Mouse (Mus musculus): ENCODE data around the gene Ccdc134. TPM values are rescaled to one million over a fixed set of nuclear protein-coding genes. Genes with fewer than 3 reads are reported as not detected.

Gene Ccdc134
- polyA plus RNA-seq, 1 experiment from 2014 or later: 27.0 TPM

DNA sequence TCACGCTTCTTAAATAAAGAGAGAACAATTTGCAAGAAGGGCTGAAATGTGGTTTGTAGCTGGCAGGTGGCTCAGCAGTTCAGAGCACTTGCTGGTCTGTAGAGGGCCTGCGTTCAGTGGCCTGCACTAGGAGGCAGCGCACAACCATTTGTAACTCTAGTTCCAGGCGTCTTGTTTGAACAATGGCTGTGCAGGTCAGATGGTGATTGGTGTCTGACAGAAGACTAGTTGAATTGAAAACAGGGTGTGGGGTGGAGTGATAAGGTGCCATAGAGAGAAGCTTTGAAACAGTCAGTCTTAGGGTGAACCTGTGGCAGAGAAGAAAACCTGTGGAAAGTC lies 36.3 kb downstream of the Ccdc134 start:
- ATAC-seq (ENCODE audit: insufficient number of reproducible peaks, insufficient read depth, low FRiP score, low TSS enrichment): no peak
- WGBS: 66% methylated on average over 4 of the region's 4 CpGs
- Histone ChIP-seq H3K9ac (no peak overlapping the region), H3K4me2 (replicated peaks) (no peak overlapping the region), H3K4me3 (no peak overlapping the region), H3K4me1 (peaks cover 53% of the 10 kb centered on the region), H3K36me3 (no peaks in the 10 kb centered on the region), H3K27me3 (no peaks in the 10 kb centered on the region), H3K9me3 (no peaks in the 10 kb centered on the region), H3K27ac (no peak overlapping the region)

DNA sequence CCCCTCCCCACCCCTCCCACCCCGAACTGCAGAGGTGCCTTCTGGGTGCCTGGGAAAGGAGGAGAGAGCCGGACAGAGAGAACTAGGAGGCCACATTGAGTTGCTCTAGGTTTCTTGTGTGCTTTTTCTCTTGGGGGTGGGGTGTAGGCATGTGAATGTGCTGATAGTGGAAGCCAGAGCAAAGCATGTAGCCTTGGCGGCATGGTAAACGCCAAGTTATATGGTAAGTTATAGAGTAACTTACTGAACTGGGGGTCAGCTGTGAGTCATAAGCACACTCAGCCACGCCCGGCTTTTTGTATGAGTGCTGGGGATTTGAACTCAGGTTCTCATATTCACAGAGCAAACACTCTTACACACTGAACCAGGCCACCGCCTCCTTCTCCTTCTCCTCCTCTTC lies 36.8 kb downstream of the Ccdc134 start:
- Histone ChIP-seq H3K36me3 (no peaks in the 10 kb centered on the region), H3K4me1 (peaks cover 48% of the 10 kb centered on the region), H3K4me3 (no peak overlapping the region), H3K27ac (no peak overlapping the region), H3K27me3 (no peaks in the 10 kb centered on the region), H3K9ac (no peak overlapping the region), H3K4me2 (replicated peaks) (no peak overlapping the region), H3K9me3 (no peaks in the 10 kb centered on the region)
- whole genome bisulfite sequencing: 79% methylated on average over 7 of the region's 7 CpGs
- no peak for ATAC-seq (ENCODE audit: insufficient number of reproducible peaks, insufficient read depth, low FRiP score, low TSS enrichment)

DNA sequence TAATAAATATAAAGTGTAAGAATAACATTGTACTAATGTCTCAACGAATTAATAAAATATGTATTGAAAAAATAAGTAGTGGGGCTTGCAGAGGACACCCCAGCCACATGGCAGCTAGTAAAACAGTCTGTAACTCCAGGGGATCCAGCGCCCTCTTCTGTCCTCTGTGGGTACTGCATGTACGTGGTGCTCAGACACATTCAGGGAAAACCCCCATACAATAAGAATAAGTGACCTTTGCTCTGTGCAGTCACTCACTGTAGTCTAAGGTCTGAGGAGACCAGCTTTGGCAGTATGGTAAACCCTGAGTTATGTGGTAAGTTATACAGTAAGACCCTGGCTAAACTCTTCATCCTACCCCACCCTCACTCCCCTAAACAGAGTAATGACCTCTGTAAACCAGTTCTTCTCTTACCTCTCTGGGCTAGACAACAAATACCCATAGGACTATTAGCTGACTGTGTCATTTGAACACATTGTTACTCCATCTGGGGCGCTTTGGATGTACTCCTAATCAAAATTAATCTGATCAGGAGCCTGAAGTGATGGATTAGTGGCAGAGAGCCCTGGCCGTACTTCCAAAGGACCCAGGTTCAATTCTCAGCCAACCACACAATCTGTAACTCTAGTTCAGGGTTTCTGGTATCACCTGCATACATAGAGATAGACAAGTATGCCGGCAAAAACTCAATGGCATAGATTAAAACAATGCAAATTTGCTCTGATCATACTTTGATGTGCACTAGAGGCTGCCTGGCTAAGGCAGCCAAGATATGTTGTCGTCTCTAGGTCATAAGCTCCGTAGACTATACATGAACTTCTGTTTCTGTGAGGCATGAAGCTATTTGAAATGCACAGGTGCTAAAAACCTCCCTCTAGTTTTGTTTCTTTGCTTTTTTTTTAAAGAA lies 37.9 kb downstream of the Ccdc134 start:
- Histone ChIP-seq H3K4me3 (no peak overlapping the region), H3K9me3 (no peaks in the 10 kb centered on the region), H3K27me3 (no peaks in the 10 kb centered on the region), H3K4me2 (replicated peaks) (no peak overlapping the region), H3K4me1 (peaks cover 39% of the 10 kb centered on the region), H3K36me3 (peaks cover 9% of the 10 kb centered on the region), H3K9ac (no peak overlapping the region; the same call in 1 of the 2 replicates), H3K27ac (no peak overlapping the region)
- 56% methylated on average over 8 of the region's 8 CpGs for WGBS
- ATAC-seq (ENCODE audit: insufficient number of reproducible peaks, insufficient read depth, low FRiP score, low TSS enrichment): no peak

DNA sequence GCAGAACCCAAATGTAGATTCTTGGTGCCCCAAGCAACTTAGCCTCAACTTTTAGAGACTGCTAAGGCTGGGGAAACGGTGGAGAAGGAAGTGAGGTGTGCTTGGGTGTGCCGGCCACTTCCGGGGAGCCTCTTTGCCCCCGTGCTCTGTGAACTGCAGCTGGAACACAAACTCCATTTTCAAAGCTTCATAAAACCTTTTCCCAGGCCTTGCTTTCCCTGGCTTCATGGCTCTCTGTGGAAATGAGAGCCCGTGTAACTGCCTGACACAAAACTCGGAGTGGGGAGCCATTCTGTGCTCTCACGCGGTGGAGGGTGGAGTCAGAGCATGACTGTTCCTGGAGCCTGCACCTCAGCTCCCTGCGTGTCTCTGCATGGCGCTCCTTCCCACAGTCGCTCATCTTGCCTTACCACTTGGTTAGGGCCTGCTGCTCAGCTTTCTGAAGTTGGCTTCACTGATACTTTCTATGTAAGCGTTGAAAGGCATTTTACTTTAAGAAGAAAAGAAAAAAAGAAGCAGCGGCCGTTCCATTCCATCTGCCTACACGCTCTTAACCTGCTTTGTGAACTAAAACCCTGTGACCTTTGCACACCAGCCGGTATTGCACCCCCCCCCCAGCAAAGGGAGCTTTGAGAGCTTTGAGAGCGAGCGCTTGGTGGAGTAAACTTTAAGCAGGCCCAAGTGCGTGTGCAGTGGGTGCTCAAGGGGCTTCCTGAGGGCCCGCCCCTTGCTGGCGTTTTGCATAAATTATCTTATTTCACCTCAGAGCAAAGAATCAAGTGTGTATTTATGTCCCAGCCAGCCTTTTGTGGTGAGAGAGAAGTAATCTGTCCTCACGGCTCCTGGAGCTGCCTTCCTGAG lies 38.7 kb downstream of the Ccdc134 start:
- H3K27ac ChIP-seq: peak overlapping the region; percentile 65; the same call in 1 of the 2 replicates
- 61% methylated on average over 22 of the region's 22 CpGs for WGBS
- H3K9ac ChIP-seq: peak overlapping the region; percentile 27; the same call in 1 of the 2 replicates
- no peak for ATAC-seq (ENCODE audit: insufficient number of reproducible peaks, insufficient read depth, low FRiP score, low TSS enrichment)
- no peaks in the 10 kb centered on the region for H3K27me3 ChIP-seq
- H3K4me1 ChIP-seq: peaks cover 30% of the 10 kb centered on the region
- no peaks in the 10 kb centered on the region for H3K9me3 ChIP-seq
- H3K4me3 ChIP-seq: no peak overlapping the region
- H3K4me2 ChIP-seq (replicated peaks): no peak overlapping the region
- peaks cover 18% of the 10 kb centered on the region for H3K36me3 ChIP-seq

DNA sequence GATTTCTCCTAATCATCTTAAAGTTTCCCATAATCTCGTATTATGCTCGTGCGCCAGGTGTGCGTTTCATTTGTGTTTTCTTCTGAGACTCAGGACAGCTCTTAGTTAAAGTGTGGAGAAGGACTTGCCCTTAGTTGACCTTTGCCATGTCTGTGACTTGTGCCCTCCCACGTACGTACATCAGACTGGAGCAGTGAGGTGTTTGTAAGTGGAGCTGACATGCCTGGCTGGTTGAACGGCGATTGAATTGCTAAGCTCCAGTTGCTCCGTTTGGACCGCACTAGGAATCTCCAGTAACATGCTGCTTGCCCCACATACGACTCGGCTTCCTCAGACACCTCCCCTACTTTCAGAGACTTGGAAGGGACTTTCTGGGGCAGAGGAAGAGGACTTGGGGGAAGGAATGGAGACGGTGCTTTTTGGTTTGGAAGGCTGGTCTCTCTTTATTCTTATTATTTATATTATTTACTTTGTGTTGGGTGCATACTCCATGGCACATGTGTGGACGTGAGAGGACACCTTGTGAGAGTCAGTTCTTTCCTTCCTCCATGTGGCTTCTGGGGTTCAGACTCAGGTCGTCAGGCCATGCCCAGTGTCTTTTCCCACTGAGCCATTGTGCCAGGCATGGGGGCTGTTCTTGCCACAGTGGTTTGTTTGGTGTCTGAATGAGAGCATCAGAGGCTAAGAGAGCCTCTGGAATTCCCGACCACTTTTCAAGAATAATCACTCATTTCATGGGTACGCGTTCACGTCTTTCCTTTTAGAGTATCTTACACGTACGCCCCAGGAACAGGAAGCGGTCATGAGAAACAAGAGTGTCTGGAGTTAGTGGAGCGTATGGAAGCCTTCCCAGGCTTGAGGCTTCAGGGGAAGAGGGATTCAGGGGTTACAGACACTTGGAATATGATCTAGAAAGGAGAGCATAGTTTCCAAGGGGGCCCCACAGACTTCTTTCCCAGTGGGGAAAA lies 39.8 kb downstream of the Ccdc134 start:
- H3K4me3 ChIP-seq: no peak overlapping the region
- peaks cover 27% of the 10 kb centered on the region for H3K4me1 ChIP-seq
- no peak overlapping the region for H3K9ac ChIP-seq
- H3K36me3 ChIP-seq: peaks cover 28% of the 10 kb centered on the region
- no peak for ATAC-seq (ENCODE audit: insufficient number of reproducible peaks, insufficient read depth, low FRiP score, low TSS enrichment)
- H3K9me3 ChIP-seq: no peaks in the 10 kb centered on the region
- no peak overlapping the region for H3K27ac ChIP-seq
- WGBS: 65% methylated on average over 23 of the region's 23 CpGs
- H3K4me2 ChIP-seq (replicated peaks): no peak overlapping the region
- H3K27me3 ChIP-seq: no peaks in the 10 kb centered on the region

DNA sequence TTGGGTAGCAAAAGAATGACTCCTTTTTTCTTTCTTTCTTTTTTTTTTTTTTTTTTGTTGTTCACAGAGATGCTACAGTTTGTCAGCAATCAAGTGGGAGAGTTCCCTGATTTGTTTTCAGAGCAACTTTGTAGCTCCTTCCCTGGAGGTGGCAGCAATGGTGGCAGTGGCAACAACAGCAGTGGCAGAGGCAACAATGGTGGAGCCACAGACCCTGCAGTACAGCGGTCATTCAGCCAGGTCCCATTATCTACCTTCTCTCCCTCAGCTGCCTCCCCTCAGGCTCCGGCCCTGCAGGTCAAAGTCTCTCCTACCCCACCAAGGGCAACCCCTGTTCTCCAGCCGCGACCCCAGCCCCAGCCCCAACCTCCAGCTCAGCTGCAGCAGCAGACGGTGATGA lies 41.9 kb downstream of the Ccdc134 start:
- Histone ChIP-seq H3K27me3 (no peaks in the 10 kb centered on the region), H3K9ac (no peak overlapping the region), H3K4me1 (peaks cover 27% of the 10 kb centered on the region), H3K27ac (no peak overlapping the region), H3K36me3 (peaks cover 45% of the 10 kb centered on the region), H3K4me3 (no peak overlapping the region), H3K4me2 (replicated peaks) (no peak overlapping the region), H3K9me3 (no peaks in the 10 kb centered on the region)
- ATAC-seq (ENCODE audit: insufficient number of reproducible peaks, insufficient read depth, low FRiP score, low TSS enrichment): no peak
- WGBS: 82% methylated on average over 5 of the region's 5 CpGs

DNA sequence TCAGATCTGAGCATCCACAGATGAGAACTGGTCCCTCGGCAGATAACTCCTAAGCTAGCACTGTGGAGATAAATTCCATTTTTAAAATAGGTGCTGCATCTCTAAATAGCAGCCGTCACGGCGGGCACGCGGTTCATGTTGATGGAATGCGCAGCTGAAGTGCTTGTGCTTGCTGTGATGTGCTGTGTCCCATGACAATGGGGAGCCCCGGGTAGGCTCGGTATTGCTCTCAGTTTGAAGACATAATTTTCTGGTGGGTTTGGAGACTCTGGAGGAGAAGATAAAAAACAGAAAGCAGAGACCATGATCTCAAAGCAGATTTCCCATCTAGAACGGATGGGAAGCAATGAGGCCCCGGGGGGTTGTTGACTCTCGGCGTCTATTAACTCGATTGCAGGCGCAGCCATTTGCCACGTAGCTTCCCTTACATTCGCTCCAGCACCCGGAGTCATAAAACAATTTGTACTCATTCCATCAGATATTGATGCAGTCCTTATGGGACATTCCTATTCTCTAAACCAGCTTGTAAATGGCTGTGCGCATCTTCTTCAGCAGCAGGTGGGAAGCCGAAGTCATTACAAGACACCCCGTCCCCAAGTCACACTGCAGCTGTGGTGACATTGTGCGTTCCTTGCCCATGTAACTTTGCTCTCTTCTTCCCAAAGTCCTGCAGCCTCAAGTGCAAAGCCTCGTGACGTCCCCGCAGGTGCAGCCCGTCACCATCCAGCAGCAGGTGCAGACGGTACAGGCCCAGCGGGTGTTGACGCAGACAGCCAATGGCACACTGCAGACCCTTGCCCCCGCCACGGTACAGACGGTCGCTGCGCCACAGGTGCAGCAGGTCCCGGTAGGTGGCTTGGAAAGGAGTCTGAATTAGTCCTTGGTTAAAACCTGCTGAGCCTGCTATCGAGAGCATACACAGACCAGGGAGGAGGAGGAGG lies 43.0 kb downstream of the Ccdc134 start:
- Histone ChIP-seq H3K4me1 (peaks cover 23% of the 10 kb centered on the region), H3K27me3 (no peaks in the 10 kb centered on the region), H3K4me2 (replicated peaks) (no peak overlapping the region), H3K9ac (no peak overlapping the region), H3K9me3 (no peaks in the 10 kb centered on the region), H3K4me3 (no peak overlapping the region), H3K36me3 (peaks cover 55% of the 10 kb centered on the region), H3K27ac (no peak overlapping the region)
- WGBS: 88% methylated on average over 36 of the region's 36 CpGs
- ATAC-seq (ENCODE audit: insufficient number of reproducible peaks, insufficient read depth, low FRiP score, low TSS enrichment): no peak

DNA sequence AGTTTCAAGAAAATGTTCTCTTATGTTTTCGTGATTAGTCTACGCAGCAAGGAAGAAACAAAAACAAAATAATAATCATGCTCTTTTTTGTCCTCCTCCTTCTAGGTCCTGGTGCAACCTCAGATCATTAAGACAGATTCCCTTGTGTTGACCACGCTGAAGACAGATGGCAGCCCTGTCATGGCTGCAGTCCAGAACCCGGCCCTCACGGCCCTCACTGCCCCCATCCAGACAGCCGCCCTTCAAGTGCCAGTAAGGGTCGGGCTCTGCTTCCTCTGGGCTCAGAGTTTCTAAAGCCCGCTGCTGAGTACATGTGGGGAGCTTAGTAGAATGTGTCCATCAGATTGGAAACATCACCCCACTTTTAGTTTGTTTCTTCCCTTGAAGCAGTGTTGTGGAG lies 44.9 kb downstream of the Ccdc134 start:
- peaks cover 73% of the 10 kb centered on the region for H3K36me3 ChIP-seq
- WGBS: 86% methylated on average over 8 of the region's 8 CpGs
- ATAC-seq (ENCODE audit: insufficient number of reproducible peaks, insufficient read depth, low FRiP score, low TSS enrichment): no peak

DNA sequence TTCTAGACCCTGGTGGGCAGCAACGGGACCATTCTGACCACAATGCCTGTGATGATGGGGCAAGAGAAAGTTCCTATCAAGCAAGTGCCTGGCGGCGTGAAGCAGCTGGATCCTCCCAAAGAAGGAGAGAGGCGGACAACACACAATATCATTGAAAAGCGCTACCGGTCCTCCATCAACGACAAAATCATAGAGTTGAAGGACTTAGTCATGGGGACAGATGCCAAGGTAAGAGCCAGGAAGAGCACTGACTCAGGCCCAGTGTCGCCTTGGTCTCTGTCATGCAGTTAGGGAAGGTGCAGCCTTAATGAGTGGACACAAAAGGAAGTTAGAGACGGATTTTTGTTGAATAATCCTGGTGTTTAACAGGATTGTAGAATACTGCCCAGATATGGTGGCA lies 47.4 kb downstream of the Ccdc134 start:
- Histone ChIP-seq H3K9ac (no peak overlapping the region), H3K27ac (no peak overlapping the region), H3K36me3 (peaks cover 93% of the 10 kb centered on the region), H3K4me2 (replicated peaks) (no peak overlapping the region), H3K27me3 (no peaks in the 10 kb centered on the region), H3K4me3 (no peak overlapping the region), H3K4me1 (no peaks in the 10 kb centered on the region), H3K9me3 (no peaks in the 10 kb centered on the region)
- no peak for ATAC-seq (ENCODE audit: insufficient number of reproducible peaks, insufficient read depth, low FRiP score, low TSS enrichment)
- 94% methylated on average over 9 of the region's 9 CpGs for WGBS

More for the DNA sequence above, 44.9 kb downstream of the Ccdc134 start:
- Histone ChIP-seq H3K4me3 (no peak overlapping the region), H3K9me3 (no peaks in the 10 kb centered on the region), H3K4me2 (replicated peaks) (no peak overlapping the region), H3K4me1 (peaks cover 4% of the 10 kb centered on the region), H3K27ac (no peak overlapping the region), H3K9ac (no peak overlapping the region), H3K27me3 (no peaks in the 10 kb centered on the region)

DNA sequence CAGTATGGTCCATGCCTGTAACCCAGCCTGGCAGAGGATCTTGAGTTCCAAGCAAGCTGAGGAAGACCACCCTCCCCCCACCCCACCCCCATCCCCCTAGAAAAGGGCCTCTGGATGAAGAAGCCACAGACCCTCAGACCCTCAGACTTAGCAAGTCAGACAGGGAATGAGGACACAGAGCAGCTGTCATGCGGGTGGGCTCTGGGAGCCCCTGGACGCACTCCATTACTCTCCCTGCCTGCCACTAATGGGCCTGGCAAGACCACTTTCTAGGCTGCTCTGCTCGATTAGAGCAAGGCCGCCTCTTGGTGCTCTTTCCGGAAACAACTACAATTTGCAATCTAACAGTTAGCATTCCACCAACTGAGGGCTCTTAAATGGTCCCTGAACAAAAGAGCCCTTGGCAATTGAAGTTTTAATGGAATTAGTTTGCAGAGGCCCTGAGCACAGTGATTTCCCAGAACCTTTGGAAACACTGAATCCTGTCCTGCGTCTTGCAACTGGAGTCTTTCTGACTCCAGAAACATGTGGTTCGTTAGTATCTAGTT lies 50.1 kb downstream of the Ccdc134 start:
- H3K9me3 ChIP-seq: peaks cover 9% of the 10 kb centered on the region
- no peaks in the 10 kb centered on the region for H3K27me3 ChIP-seq
- no peaks in the 10 kb centered on the region for H3K4me1 ChIP-seq
- WGBS: 92% methylated on average over 7 of the region's 7 CpGs
- no peak overlapping the region for H3K9ac ChIP-seq
- H3K4me3 ChIP-seq: no peak overlapping the region
- no peak overlapping the region for H3K27ac ChIP-seq
- no peak overlapping the region for H3K4me2 ChIP-seq (replicated peaks)
- peaks cover 93% of the 10 kb centered on the region for H3K36me3 ChIP-seq
- no peak for ATAC-seq (ENCODE audit: insufficient number of reproducible peaks, insufficient read depth, low FRiP score, low TSS enrichment)
